Mouse (Mus musculus) neural tube, embryonic 10.5 days (tissue): ENCODE results near the gene Syncrip.

Experiments
- DNase-seq: peaks from one replicate; pipeline ENCODE4 v3.0.0-alpha.2; 2017; ENCODE audit warnings: low spot score; ENCODE audit errors: extremely low spot score

The Syncrip gene

DNA sequence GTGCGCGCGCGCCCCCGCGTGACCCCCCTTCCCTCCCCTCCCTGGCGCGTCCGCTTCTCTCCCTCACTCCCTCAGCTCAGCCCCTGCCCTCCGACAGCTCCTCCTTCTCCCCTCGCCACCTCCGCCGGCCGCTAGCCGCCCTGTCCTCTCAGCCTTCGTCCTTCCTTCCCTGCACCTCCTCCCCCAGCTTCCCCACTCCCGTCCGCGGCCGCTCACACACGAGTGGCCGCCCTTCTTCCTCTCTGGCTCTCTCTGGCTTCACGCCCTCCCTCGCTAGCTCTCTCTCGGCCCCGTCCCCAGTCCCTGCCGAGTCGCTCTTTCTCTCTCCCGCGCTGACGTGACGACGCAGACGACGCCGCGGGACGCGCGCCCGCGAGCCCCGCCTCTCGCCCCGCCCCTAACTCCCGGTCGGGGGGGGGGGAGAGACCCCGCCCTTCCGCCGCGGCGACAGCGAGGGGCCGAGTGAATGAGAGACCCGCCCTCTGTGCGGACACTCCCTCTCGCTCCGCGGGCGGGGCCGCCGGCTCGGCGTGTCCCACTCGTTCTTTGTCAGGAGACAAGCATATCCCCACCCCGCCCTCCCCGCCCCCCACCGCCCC, at the start of gene Syncrip:
TSS of gene Syncrip (minus strand) at position 345 of the 599 bp plus-strand sequence.
- DNase-seq: peak; percentile 98

DNA sequence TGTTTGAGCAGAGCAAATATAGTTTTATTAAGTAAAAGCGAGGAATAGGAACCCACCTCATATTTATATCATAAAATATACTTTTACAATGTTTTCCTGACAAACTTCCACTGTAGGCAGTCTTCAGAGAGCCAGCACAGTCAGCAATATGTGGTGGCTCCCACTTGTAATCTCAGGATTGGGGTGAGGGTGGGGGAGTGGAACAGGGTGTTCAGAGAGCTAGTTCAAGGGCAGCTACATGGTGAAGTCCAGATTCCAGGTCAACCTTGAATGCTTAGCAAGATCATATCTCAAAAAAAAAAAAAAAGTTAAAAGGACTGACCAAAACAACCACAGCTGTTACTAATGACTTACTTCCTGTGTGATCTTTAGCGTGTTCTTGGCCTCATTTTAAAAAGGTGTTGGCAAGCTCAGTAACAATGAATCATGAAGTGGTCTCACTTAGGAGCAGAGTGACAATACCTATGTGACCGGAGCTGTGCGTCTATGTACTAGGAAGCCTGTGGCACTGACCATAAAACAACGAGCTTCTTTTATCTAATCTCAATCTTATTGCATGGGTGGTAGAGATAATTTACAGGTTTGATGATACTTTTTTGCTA, 47.7 kb upstream of the Syncrip start:
- no peak for DNase-seq

DNA sequence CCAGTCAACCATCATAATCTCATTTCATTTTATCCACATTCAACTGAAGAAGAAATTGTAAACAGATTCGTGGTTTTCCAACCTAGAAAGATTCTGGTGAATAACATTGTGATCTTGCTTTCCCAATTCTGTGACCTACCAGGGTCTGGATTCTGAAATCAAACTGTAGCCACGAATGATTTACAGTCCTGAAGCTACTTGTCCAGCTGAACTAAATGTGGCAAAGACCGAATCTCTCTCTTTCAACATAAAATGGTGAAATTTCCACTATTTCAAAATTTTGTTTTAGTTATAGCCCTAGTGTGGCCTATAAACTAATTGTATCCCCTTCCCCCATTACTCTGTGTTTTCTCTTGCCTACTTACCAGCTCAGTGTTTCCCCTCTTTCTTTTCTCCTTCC, 47.2 kb upstream of the Syncrip start:
- DNase-seq: no peak

DNA sequence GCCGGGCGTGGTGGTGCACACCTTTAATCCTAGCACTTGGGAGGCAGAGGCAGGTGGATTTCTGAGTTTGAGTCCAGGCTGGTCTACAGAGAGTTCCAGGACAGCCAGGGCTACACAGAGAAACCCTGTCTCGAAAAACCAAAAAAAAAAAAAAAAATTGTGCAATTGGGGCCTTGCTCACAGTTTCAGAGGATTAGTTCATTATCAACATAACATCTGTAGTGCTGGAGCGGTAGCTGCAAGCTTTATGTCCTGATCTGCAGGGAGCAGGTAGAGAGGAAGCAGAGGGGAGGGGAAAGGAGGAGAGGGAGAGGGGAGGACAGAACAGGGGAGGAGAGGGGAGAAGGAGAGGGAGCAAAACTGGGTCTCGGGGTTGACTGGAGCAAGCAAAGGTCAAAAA, 46.4 kb upstream of the Syncrip start:
- no peak for DNase-seq

DNA sequence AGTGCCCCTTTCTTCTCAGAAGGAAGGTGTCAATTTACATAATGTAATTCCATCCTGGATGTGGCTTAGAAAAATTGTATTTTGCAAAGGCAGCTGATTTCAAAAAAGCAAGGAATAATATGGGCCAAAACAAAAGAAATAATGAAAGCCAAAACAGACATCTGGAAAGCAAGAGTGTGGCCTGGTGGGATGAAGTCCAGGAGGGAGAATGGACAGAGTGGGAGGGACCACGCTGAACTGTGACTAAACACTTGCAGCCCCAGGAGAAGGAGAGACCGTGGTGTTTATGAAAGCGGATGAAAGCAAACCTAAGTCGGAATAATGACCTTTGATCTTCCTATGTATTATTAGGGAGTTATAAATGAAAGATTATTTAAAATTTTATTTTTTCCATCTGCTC, 45.6 kb upstream of the Syncrip start:
- no peak for DNase-seq

DNA sequence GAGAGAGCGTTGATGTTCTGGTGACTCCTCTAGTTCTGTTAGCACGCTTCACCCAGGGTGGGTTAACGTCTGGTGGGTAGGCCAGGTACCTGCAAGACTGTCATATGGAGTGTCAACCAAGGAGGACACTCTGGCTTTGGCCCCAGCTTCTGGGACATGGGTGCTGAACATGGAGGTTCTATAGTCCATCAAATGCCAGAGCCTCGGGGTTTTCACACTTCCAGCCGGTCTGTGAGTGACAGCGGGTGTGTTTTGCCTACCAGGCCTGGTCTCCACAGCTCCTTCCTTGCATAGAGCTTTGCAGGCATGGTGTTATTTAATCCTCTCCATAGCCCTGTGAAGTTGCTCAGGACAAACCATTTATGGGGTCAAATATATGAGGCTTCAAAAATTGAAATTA, 43.0 kb upstream of the Syncrip start:
- DNase-seq: no peak

DNA sequence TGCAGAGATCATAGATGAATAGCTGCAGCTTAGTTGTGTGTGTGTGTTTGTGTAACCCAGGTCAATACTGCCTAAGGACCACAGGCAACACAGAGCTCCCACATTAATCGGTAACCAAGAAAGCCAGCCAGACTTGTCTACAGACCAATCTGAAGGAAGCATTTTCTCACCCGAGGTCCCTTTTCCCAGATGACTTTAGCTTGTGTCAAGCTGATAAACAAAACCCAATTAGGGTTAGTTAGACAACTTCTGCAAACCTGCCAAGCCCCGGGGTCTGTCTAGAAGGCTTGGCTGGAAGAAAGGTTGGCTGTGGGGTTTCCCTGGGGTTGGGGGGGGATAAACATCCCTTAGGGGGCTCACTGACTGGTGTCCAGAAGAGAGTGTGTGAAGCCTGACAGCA, 42.4 kb upstream of the Syncrip start:
- DNase-seq: no peak

DNA sequence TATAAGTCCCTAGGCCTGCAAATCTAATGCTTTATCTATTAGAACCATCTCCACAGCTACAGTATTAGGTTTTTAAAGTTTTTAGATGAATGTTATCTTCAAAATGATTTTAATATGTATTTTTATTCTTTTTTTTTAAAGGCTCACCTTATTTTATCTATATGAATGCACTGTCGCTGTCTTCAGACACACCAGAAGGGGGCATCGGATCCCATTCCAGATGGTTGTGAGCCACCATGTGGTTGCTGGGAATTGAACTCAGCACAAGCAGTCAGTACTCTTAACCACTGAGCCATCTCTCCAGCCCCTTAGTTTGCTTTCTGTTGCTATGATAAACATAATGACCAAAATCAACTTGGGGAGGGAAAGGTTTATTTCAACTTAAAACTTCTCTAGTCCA, 42.0 kb upstream of the Syncrip start:
- no peak for DNase-seq

DNA sequence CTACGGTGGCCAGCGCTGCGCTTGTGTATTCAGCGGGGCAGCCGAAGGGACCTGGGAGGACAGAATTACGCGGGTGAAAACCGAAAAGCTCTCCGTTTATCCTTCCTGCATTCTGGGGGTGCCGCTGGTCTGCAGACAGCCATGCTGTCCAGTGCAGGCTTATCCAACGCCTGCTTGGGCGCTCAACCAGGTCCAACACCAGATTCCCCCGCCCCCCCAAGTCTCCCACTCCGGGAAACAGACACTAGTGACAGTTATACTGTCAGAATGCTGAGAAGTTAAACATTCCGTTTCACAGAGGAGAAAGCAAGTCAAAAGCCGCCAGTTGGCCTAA, 40.9 kb upstream of the Syncrip start:
- no peak for DNase-seq

DNA sequence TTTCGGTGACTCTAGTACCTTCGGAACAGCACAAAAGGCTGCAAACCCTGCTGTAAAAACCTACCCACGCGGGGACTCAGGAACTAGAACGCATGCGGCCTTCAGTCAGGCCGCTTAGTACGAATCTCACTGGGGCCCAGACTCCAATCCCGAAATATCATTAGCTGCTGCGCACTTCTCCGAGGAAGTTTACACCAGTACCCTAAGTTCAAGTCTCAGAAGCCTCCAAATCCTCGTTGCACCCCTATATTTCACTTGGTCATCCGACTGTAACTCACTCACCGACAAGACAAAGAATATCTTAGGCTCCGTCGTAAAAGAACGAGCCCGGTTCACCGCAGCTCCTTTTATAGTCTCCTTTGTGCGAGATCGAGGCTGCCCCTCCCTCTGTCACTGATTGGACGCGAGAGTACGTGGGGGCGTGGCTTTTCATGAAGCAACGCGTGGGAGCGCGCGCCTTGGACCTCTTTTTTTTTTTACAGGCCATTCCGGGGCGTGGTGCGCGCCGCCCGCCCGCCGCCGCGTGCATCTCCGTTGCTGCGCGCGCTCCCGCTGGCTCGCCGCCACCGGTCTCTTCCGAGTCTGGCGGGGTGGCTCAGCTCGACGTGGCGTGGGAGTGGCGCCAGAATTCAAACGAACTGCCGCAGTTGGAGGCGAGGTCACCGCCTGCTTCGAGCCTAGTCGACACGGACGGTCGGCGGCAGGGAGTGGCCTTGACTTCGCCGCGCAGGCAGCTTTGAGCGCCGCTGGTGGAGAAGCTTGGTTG, 40.4 kb upstream of the Syncrip start:
- DNase-seq: peak; percentile 100

DNA sequence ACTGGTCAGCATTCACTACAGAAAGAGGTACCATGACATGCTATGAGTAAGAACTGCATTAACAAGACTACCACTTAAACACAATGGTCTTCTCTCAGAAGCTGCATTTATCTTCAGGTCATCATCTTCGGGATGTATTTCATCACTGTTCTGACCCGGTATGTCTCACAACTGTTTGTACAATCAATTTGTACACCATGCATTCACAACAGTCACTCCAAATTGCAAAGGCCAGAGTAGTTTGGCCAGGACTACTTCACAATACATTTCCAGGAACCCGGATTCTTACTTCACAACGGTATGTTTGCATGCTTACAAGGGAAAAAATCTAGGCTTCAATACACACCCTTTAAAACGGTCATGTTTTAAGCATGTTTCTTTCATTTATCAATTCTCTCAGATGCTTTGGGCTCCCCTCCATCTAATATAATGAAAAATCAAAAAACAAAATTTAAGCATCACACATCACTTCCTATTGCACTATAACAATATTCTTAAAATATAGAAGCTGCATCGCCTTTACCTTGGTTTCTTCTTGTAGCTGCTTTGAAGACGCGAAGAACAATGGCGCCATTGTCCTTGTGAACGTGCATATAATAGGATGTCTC, 39.7 kb upstream of the Syncrip start:
- no peak for DNase-seq

DNA sequence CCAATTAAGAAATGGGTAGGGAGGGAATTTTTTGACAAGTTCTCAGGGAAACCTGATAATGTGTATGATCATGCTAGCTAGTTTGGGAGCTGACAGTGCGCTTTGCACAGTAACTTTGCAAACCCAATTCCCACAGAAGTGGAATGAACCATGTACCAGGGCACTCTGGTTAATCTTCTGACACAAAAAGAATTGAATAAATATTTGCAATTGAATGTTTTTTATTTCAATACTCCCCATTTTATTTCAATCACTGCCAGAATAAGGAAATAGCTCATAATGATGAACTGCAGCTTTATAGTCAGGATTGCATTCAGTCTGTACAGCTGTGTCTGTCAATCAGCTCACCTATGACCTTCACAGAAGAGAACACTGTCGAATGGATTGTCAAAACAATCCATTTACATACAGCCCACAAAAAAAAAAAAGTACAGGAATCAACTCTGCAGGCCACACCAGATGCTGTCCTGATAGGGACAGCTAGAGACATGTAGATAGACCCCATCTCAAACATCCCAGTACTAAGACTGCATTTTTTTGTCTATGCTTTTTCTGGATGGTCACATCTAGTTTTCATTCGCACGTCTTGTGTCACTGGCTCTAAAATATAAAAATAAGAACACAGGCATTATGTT, 38.6 kb upstream of the Syncrip start:
- no peak for DNase-seq

DNA sequence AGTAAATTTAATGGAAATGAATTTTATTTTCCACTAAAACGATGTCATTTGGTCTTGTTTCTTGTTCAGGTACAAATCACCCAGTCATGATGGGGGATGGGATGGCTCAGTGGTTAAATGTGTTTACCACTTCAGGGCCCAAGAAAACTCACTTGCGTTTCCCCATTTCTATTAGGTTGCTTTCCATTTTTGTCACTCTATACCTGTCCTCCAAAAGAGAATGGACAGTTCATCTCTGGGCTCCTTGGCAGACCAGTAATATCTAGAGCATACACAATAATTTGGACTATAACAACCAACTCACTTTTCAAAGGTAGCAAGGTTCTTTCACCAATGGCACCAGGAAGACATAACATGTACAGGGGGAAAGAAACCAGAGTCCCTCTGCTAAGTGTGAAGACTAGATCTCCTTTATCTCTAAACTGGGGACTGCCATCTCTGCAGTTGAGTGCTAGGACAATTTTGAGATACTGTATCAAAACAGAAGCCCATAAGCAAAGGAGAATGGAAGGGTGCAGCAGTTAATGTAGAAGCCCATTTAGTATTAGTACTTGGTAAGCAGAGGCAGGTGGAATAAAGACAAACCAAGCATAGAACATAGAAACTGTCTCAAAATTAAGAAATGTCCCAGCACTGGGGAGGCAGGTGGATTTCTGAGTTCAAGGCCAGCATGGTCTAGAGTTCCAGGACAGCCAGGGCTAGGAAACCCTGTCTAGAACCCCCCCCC, 37.9 kb upstream of the Syncrip start:
- no peak for DNase-seq

DNA sequence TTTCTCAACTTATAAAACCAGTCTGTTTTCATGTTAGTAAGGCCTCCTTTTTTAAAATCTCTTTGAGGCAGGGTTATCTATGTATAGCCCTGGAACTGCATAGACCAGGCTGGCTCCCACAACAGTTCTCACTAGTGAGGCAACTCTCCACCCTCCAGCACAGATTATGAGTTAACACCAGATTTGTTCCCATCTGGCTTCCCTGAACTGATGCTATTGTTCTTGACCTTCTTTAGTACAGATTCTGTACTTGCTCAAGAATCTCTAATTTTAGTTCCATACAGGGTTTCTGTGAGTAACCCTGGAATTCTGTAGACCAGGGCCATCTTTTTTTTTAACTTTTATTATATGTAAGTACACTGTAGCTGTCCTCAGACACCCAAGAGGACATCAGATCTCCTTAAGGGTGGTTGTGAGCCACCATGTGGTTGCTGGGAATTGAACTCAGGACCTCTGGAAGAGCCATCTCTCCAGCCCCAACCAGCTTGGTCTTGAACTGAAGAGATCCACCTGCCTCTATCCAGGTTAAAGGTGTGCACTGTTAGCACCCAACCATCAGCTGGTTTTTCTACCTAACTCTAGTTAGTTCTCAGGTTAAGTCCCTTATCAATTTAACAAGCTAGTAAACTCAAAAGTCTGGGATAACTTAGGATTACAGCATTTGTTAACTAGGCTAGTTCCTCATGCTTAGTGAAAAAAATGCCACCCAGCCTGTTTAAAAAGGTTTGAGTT, 37.2 kb upstream of the Syncrip start:
- DNase-seq: no peak

DNA sequence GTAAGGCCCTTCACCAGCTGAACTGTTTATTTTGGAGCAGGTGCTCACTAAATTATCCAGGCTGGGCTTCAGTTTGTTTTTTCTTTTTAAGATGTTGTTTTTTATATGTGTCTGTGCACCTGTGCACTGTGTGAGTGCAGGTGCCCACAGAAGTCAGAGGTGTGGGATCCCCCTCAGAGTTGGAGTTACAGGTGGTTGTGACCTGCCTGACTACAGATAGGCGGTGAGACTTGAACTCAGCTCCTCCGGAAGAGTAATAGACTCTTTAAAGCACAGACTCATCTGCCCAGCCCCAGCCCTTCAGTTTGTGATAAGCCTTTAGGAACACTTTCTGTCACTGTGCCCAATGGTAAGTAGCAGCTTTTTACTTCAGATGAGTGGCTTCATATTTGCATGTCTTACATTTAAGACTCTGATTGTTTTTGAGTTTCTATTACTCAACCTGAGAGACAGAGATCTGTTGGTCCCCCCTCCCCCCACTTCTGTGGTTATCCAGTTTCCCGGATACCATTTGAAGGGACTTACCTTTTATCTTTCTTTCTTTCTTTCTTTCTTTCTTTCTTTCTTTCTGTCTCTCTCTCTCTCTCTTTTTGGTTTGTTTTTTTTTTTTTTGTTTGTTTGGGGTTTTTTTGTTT, 34.1 kb upstream of the Syncrip start:
- no peak for DNase-seq

DNA sequence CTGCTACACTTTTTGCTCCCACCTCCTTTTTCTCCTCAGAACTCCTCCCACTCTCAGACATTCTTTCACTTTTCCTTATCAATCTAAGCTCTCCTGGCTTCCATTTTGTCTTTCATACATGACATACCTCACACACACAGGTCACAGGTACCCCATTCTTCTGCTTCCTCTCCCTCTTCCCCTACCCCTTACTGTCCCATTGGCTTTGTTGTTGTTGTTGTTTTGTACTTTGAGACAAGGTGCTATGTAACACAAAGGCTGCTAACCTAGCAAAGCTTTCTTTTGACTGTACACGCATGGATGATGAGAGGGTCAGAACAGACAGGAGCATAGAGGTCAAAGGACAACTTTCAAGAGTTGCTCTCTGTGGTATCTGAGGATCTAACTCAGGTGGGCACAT, 33.2 kb upstream of the Syncrip start:
- DNase-seq: no peak

DNA sequence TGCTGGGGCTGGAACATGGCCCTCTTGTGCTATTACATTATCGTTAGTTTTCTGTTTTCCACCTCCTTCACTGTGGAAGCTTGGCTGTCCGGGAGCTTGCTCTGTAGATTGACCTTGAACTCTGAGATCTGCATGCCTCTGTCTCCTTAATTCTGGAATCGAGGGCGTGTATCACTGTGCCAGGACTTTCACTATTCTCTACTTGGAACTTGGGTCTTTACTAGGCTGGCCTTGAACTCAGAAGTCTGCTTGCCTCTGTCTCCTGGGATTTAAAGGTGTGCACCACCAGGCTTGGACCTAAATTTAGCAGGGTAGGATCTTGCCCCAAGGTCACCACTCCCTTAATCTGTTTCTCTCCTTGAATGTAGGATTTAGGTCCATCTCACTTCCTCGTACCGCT, 19.5 kb upstream of the Syncrip start:
- DNase-seq: no peak

DNA sequence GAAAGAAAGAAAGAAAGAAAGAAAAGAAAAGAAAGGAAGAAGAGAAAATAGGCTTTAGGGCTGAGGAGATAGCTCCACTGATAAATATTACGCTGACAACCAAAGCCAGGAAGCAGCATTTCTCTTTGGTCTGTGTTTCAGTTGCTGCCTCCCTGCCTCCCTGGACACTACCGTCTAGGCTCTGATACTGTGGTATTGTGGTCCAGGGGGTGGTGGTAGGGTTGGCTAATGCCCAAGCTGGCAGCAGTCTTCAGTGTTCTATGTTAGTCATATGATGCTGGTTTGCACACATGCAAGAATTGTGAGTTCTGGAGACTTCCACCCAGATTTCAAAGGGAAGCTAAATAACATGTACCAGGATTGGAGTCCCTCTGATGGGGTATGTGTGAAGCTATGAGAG, 17.7 kb upstream of the Syncrip start:
- DNase-seq: no peak

DNA sequence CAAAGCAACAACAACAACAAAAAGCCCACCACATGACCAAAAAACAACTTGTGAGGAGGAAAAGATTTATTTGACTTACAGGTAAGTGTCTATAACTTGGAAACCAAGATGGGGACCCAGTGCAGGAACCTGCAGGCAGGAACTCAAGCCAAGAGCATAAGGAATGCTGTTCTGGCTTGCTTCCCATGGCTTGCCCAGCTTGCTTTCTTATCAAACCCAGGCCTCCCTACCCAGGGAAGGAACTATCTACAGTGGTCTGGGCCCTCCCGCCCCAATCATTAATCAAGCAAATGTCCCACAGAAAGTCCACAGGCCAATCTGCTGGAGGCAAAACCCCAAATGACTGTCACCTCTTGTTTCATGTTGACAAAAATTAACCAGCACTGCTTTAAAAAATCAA, 10.1 kb upstream of the Syncrip start:
- DNase-seq: no peak

DNA sequence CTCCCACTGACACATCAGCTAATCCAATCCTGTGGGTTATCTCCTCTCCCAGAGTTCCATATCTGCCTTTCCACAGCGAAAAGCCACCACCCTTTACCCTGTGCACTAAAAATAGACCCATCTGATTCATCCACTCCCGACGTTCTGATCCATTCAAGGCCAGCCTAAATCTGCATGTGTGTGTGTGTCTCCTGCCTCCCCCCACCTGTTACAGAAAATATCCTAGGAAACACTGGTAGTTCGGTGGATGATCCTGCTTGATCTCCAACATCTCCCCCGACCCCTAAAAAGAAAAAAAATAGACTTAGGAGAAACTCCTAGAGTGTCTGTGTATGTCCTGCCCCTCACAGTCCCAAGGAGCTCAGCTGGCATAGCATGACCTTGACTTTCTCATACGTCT, 2.2 kb upstream of the Syncrip start:
- no peak for DNase-seq
